Mouse (Mus musculus) lung, postnatal 14 days (tissue): ENCODE data around the gene Ttpal.
"Not testable (repeated sequence)": the region's sequence is repeated elsewhere in the genome, so short reads cannot be mapped to it uniquely, and the experiment has no call there.

ENCODE experiments used
- DNase-seq: peaks from one replicate; pipeline ENCODE4 v3.0.0; 2021

The Ttpal gene

DNA sequence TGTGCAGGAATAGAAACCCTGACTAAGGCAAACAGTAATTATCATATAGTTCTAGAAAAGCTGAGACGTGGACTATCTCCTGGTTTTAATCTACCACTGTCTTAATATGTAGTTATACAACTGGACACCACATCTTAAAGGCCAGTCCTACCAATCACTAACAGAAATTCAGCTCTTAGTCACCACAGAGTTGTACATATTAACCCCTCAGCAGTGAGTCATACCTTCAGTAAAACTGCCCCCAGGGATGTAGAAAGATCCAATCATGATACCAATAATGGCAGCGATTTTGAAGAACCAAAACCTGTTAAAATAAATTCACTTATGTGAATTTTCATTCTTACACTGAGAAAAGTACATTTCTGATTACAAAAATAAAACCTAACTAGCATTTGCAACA lies 32.1 kb downstream of the Ttpal start:
- DNase-seq, result no peak

DNA sequence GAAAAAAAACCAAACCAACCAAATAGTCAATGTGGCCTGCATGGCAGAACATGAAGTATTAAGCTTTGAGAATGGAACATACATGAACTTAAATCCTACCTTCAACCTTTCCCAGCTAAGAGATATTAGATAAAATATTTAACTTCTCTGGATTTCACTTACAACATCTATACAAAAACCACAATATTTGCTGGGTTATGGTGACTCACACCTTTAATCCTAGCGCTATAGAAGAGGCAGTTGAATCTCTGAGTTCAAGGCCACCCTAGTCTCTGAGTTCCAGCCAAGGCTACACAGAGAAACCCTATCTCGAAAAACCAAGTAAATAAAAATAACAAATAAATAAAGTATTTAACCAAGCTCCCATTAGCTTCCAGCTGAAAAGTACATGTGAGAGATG lies 33.9 kb downstream of the Ttpal start:
- DNase-seq, result no peak

DNA sequence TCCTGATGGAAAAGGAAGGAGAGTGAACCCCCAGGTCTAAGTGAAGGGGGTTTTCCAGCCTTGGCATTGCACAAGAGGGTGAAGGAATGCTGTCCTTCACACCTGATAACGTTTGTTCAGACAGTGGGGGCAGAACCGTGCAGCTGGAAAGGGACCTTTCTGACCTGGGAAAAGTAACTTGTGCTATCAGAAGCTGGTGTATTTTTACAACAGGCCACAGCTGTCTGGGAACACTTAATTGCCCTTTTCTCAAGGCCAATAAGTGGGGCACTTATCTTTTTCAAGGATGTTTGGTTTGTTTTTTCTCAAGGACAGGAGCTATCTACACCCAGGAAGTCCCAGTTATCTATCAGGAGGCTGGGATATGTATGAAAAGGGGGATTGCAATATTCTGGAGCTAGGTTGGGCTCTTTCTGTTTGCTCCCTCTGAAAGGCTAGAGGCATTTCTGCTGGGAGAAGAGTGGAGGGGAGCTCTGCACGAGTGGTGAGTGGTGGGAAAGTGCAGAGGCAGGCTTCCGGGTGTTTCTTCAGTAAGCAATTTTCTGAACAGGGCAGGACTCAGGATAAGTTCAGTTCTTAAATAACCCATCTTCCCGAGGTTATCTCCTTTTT lies 35.6 kb downstream of the Ttpal start:
- DNase-seq, result no peak

DNA sequence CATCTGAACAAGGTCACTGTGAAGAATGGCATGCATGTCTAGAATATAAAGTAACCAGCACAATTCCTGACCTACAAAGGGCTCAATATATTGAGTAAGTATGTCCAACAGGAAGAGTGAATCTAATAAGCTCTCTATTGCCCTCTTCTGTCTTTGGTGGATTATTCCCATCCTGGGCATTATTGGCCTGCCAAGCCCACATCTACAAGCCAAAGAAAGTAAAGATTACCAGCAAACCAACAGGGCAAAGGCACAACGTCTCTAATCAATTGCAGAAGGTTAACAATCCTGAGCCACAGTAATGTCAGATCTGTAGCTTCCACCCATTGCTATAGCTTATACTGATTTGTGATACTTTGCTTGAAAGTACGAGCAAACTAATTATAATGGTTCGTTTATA lies 38.4 kb downstream of the Ttpal start:
- no peak for DNase-seq

DNA sequence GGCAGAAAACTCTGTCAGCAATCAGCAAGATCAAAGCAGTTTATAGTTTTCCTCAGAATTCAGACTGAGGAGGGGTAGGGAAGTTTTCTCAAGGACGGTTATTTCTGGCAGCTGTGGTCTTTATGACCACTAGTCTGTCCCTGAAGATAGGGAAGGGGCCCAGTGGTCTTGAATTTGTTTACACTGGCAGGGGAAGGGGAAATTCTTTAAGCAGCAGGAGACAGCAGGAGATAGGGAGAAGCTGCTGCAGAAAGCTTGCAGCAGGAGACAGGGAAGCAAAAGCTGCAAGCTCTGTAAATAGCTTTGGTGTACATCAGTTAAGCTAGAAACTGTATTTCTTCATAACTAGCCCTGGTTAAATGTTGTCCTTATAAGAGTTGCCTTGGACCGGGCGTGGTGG lies 39.6 kb downstream of the Ttpal start:
- no peak for DNase-seq

DNA sequence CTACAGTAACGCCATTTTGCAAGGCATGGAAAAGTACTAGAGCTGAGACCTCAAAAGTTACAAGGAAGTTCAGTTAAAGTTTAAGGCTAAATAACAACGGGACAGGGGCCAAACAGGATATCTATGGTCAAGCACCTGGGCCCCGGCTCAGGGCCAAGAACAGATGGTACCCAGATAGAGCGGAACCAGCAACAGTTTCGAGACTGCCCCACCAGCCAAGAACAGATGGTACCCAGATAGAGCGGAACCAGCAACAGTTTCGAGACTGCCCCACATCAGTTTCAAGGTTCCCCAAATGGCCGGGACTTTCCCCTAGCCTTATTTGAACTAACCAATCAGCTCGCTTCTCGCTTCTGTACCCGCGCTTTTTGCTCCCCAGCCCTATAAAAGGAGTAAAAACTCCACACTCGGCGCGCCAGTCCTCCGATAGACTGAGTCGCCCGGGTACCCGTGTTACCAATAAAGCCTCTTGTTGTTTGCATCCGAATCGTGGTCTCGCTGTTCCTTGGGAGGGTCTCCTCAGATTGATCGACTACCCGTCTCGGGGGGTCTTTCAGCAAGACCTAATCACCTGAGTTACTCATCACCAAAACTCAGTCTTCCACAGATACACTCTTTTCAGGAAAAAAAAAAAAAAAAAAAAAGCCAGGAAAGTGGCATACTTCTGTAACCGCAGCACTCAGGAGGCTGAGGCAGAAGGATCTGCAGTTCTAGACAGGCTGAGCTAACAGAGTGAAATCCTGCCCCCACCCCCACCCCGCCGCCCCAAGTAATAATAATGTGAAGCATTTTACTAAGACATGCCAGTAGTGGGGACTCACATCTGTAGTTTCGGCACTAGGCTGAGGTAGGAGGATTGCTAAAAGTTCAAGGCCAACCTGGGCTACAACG lies 40.8 kb downstream of the Ttpal start:
- DNase-seq, result peak; percentile 70

DNA sequence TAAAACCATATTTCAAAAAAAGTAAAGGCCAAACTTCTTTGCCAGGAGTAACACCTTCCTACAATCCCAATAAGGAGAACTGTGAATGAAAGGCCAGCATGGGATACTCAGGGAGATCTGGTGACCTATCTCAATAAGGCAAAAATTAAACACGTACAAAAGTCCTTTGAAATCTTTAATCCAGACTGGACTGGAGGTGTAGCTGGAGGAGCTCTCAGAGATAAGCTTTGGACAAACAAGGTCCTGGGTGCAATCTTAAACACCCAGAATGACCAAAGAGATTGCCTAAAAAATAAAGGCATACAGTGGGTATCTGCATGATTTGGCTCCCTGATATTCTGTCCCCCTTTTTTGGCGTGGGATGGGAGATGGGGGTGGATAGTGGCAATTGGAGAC lies 41.5 kb downstream of the Ttpal start:
- no peak for DNase-seq

DNA sequence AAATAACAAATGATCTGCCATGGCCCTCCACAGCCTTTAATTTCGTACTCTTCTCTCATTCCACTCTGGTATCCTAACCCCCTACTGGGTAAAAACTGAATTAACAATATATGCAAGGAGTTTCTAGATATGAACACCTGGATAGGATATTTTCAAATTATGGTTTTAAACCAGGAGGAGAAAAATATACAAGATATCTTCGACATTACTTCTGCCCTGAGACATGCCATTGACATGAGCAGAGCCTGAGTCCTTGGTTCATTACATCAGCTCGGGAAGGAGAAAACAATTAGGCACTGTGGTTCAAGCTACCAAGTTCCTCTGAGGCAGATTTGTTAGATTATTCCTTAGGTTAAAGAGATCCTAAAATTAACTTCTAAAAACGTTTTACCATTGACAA lies 41.9 kb downstream of the Ttpal start:
- no peak for DNase-seq

DNA sequence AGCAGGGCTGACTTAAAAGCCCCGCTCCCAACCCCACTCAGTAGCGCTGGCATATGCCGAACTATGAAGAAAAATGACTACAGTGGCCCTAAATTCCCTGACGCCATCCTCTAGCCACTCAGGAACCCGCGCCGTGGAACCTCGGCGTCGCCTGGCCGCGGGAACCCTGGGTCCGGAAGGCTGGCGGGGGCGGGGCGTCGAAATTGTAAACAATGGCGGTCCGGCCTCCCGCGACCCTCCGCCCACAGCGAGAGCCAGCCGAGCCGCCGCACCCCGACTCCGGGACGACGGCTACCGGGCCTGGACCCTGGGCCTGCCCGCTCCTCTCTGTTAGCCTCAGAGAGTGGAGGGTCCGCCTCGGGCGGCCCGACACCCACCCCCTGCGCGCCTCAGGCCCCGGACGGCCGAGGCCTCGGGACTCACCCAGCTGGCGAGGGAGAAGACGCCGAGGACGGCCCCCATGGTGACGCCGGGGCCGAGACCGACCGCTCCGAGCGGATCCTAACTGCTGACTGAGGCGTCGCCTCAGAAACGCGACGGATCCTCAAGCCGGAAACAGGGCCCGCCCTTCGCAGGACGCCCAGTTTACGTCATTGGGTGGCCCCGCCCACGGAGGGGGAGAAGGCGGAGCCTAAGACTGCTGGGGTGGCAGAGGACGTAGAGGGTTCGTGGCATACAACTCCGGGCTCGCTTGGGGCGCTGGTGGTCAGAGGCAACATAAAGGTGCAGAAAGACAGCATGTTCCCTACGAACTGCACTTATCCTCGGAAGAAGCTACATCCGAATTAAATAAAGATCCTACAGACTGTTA lies 42.7 kb downstream of the Ttpal start, which contains the start of gene Serinc3:
Serinc3 (minus strand) TSS at position 557 of the 811 bp plus-strand sequence.
- DNase-seq, result peak; percentile 100

DNA sequence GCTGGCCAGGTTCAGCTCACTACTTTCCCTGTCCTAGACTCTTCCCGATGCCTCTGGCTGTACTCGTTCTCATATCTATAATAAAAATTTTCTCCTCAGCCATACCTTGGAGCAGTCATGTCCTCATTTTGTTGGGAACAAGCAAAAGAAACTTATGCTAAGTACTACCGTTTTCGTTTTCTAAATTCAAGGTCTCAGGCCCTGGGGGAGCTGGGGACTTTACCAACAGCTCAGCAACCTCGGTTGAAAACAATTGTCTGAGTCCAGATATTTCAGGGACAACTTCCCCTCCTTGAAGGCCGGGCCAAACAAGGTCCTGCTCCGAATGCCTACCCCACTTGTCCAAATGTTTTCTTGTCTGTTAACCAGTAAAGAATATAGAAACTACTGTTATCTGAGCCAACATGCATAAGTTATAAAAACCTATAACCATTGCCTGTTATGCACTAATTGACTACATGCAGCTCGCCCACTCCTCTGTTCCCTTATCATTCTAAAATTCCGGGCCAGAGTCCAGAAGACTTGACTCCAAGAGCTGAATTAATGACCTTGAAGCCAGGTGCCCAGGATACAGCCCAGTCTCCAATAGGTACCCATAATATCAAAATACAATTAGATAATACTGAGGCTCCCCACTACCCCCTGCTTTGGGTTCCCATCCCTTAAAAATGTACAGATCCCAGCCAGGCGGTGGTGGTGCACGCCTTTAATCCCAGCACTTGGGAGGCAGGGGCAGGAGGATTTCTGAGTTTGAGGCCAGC lies 43.8 kb downstream of the Ttpal start:
- DNase-seq, result no peak

DNA sequence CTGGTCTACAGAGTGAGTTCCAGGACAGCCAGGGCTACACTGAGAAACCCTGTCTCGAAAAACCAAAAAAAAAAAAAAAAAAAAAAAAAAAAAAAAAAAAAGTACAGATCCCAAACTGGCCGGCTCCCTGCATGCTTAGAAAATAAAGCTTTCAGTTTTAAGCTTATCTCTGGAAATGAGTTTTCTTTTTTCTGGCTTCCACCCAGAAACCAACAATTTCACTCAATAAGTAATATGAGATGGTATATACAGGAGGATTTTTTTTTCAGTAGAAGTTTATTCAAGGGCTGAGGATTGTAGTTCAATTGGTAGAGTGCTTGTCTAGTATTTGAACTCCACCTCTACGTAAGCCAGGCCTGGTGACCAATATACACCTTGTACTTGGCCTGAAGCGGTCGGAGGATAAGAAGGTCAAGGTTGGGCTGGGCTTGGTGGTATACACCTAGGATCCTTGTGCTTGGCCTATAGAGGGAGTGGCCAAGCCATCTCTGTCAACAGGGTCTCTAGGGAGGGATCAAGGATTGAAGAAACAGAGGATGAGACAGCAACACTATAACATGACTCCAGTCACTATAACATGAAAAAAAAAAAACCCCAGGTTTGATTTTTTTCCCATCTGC lies 44.5 kb downstream of the Ttpal start:
- no peak for DNase-seq

DNA sequence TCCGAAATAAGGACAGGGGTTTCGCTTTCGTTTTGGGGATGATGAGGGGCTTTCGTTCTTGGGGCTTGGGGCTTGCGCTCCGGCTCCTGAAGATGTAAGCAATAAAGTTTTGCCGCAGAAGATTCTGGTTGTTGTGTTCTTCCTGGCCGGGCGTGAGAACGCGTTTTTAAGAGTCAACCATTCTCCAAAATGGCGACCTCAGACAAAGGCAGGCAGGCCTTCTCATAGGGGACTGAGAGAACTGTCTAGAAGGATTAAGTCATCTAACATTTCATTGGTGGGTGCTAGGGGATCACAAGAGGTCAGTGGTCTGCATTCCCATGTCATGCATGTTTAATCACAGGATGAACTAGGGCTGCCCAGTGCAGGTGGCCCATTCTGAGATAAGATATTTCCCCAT lies 53.6 kb downstream of the Ttpal start:
- DNase-seq, result not testable (repeated sequence)

DNA sequence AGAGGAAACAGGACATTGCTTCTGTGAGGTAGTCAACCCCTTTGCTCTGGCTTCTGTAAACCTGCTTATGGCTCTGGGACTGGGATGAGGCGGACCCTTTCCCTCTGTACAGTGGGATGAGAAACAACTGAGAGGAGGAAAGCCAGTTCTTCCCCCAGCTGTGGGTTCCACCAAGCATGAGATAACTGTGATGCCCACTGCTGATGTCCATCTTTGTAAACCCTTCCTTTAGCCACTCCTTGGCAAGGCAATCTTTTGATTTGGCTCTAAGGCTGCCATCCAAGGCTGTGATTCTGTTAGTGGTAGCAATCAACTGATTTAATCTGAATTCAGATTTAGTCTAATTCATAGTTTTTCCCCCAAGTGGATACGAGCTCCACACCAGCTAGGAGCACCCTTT lies 55.4 kb downstream of the Ttpal start:
- no peak for DNase-seq

DNA sequence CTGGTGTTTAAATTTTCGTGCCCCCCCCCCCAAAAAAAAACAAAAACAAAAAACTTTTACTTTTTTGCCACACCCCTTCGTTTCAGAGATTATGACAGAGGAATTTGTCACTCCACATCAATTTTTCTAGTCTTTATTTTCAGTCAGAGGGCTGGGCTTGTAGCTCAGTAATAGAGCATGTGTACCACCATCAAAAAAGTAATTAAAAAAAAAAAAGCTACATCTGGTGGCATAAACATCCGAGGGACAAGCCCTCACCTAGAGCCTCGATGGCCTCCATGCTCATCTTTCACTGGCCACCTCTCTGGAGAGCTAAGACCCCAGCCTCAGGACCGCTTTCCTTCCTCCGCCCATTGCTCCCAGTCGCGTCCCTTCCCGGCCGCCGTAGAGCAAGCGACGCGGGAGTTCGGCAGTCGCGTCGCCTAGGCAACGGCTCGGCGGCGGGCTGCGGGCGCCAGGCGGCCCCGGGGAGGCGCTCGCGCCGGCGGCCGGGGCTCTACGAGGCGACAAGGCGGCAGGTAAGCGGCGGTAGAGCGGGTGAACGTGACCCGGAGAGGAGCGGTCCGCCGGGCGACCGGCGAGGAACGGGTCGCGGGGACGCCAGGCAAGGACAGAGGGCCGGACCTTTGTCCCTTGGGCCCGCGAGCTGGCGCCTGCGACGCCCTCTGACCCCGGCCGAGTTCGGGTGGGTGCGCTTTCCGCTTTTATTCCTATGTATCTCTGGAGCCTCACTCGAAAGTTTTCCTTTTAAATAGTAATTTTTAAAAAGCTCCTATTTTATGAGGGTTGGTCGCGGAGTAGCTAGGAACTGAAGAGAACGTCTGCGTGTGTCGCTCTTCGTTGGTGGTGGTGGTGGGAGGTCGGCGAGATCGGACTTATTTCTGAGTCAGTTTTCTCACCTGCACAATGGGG lies 56.1 kb downstream of the Ttpal start, which contains the start of gene Pkig:
Pkig (plus strand) TSS at position 412 of the 912 bp plus-strand sequence.
- DNase-seq, result peak; percentile 84

DNA sequence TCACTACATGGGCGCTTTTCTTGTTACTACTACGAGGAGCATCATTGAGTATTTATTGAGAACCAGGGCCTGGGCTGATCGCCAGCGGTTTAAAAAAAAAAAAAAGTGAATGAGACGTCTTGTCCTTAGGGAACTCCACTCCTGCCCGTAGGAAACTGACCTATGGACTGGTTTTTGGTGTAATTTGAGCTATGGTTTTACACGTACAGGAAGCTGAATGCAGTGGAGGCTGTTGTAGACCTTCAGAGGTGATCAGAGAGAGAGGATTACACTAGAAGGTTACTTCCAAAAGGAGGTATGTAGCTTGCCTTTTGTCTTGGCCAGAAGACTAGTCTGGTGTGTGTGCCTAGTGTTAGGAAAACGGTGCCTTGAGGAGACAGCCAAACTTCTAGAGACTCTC lies 56.8 kb downstream of the Ttpal start:
- peak; percentile 52 for DNase-seq

DNA sequence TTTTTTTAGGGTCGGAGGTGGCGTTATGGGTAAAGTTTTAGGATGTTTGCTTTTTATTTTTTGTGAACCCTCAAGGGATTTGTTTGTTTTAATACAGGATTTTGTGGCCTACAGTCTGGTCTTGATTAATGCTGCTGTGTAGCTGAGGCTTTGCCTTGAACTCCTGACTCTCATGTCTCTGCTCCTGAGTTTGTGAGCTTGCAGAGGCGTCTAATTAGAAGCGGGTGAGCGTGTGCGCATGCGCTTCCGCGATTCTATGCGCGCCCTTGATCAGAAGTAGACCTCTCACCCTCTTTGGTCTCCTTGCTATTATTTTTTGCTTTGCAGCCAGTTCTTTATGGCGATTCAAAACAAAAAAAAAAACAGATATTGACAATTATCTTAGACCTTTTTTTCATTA lies 57.3 kb downstream of the Ttpal start:
- no peak for DNase-seq

DNA sequence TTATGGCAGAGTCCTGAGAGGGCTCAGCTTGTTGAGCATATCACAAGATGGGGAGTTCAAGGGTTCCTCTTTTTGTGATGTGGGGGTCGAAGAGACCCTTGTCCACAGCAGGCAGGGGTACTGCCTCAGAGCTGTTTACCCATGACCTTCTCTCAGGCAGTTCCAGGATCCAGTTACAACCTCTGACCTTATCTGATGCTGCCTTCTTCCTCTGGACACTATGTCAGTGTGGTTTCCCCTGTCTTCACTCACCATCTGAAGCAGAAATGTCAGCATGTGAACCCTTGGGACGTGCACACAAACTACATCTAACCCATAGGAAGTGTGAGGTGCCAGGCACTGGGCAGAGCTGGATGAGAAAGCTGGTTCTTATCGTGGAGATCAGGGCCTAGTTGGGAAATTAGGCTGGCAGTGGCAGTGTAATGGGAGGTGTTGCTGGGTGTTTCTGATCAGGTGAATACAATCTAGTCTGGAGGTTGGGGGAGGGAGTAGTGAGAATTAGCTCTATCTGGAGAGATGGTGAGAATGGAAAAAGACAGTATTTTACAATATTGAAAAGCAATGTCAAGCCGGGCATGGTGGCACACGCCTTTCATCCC lies 58.1 kb downstream of the Ttpal start:
- DNase-seq, result no peak

DNA sequence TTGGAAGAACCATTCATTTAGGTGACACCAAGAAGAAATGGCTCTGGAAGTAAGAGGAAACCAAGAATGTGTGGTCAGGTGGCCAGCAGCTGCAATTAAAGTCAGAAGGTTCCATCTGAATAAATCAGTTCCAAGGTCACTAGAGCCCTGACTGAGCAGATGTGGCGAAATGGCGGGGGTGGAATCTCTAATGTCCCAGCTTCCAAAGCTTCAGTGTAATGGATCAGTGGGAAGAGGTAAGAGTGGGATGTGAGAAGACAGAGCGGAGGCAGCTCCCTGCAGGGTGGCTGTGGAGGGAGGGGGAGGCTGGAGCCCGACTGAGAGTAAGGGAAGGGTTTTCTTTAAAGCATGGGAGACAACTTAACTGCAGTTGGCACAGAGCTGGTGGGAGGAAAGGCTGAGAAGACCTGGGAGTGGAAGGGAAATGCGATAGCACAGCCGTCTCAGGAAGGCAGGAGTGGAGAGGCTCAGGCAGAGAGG lies 59.3 kb downstream of the Ttpal start:
- DNase-seq, result no peak

DNA sequence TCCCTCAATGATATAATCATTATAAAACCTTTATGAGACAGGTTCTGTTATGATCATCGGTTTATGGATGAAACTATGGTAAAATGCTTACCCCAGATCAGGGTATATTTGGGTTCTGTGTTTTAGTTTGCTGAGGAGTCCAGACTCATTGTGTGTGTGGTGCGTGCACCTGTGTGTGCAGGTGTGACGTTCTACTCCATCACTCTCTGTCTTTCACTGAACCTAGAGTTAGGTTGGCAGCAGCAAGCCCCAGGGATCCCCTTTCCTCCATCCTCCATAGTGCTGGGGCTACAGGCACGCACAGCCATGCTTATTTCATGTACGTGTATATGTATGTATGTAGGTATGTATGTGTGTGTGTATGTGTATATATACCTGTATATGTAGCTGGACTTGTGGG lies 60.0 kb downstream of the Ttpal start:
- DNase-seq, result no peak

DNA sequence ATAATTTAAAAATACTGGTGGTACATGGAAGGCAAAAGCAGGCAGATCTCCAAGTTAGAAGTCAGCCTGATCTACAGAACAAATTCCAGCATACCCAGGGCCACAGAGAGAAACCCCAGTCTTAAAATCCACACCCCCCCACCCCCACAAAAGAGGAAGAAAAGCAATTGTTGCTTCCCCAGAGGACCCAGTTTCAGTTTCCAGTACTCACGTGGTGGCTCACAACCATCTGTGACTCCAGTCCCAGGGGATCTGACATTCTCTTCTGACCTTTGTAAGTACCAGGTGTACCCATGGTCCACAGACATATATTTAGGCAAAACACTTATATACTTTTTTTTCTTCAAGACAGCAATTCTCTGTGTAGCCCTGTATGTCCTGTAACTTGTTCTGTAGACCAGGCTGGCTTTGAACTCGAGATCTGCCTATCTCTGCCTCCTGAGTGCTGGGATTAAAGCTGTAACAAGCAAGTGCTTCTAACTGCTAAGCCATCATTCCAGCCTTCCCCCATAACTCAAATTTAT lies 60.6 kb downstream of the Ttpal start:
- DNase-seq, result no peak
